Mouse (Mus musculus): ENCODE measurements around the gene Capg.
A peak's percentile ranks its signal among the peaks of the same experiment; 100 is the strongest.

Gene Capg

GRCm38 (mm10) chr6:72544283-72544987, at the start of gene Capg:
Gene Capg (plus strand): TSS chr6:72544391.
- peak; percentile 76 for DNase-seq

GRCm38 (mm10) chr6:72498950-72499349, 45.2 kb upstream of the Capg start:
- peak; percentile 35 for DNase-seq

DNA sequence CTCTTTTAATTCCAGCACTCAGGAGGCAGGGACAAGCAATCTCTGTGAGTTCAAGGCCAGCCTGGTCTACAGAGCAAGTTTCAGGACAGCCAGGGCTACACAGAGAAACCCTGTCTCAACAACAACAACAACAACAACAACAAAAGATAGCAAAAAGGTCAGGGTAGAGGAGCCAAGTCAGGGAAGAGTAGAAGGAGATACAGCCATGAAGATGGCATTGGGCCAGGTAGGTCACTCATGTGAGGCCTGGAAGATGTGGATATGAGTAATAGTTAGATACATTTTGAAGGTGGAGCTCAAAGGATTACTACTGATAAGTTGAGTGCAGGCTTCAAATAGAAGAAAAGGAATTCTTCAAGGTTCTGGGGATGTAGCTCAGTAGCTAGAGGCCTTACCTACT, 40.9 kb upstream of the Capg start:
- no peak for DNase-seq

- peak; percentile 79 for DNase-seq
Observed at GRCm38 (mm10) chr6:72503939-72504338, 40.3 kb upstream of the Capg start.

GRCm38 (mm10) chr6:72506104-72506503, 38.1 kb upstream of the Capg start:
- DNase-seq = no peak

DNA sequence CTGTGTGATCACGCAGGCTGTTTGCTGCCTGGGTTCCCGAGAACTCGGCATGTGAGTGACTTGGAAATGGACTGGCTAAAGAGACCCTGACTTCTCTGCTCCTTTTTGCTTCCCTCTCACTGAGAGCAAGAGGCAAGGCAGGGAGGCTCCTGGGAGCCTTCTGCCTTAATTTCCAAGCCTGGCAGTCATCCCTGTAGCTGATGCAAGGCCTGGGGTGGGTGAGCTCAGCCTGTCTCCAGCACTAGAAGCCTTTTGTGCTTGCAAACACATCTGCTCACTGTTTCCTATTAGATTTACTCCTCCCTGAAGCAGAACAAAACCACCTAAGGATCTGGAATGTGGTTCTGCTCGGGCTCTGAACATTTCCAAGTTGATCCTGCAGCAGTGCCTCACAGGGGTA, 35.6 kb upstream of the Capg start:
- no peak for DNase-seq

GRCm38 (mm10) chr6:72509872-72510435, 34.2 kb upstream of the Capg start:
- no peak for DNase-seq

DNA sequence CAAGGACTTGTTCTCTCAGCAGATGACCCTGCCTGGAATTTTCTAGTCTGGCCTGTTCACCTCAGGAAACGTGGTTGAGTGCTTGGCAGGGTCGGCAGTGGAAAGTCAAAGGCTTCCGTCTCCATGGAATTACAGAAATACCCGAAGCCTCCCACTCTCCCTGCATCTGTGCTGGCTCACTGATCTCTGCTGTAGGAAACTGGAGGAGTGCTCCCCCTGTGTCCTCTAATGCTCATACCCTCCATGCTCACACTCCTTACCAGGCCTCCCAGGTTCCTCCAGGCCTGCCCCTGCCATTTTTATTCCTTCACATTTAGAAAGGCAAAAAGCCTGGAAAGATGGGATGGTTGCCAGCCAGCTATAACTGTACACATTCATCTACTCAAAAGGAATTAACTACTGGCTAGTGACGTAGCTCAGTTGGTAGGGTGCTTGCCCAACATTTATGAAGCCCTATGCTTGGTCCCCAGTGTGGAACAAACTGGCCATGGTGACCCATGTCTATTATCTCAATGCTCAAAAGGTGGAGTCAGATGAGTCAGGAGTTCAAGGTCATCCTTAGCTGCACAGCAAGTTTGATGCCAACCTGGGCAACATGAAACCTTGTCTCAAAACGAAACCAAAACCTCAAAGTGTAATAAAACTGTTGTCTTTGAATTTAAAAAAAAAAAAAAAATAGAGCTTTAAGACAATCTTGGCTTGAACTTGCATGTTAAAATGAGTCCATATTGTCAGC, 33.3 kb upstream of the Capg start:
- peak; percentile 64 for DNase-seq

DNA sequence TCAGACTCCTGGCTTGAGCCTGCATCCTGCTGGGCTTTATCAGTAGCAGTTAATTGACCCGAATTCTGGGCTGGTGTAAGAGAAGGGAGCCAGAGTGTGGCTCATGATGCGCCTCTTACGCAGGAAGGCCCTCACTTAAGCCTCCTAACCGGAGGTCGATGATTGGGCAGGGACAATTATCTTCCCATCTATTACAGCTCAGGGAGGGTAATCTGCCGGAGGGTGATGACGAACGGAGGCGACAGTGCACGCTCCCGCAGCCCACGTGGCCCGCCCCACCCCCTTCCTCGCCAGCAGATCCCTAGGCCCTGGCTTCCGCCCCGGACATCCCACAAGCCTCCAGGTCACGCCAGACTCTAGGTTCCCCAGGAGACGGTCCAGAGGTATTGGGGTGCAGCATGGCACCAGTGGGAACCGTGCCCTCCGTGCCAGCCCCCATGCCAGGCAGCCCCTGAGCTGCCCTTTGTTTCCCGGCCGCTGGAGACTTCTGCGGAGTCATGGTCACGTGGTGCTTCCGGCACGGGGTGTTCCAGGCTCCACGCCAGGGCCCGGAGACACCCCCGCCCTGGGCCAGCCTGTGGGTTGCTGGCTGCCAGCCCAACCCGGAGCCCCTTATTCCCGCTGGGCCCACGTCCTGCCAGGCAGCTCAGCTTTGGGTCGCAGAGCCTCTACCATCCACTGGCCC, 31.7 kb upstream of the Capg start:
- DNase-seq = peak; percentile 92

- no peak for DNase-seq
Observed at GRCm38 (mm10) chr6:72513071-72513440, 31.1 kb upstream of the Capg start.

GRCm38 (mm10) chr6:72515644-72516043, 28.5 kb upstream of the Capg start:
- DNase-seq = no peak

DNA sequence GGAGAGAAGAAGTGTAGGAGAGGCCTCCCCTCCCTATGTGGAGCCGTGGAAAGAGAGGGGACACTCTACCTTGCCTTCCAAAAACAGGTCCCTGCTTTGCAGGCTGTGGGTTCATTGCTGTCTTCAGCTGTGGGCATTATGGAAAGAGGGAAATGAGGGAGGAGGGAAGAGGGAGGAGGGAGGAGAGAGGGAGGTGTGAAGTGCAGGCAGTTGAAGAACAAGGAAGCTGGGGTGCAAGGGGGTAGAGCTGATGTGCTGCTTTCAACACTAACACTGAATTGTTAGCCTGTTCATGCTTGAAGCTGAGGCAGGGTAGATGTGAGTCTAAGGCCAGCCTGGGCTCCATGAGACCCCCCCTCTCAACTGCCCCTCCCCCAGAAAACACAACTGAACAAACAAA, 25.3 kb upstream of the Capg start:
- no peak for DNase-seq

- DNase-seq = no peak
Observed at GRCm38 (mm10) chr6:72519303-72519702, 24.9 kb upstream of the Capg start.

GRCm38 (mm10) chr6:72519892-72520663, 24.1 kb upstream of the Capg start:
- DNase-seq = peak; percentile 70

DNA sequence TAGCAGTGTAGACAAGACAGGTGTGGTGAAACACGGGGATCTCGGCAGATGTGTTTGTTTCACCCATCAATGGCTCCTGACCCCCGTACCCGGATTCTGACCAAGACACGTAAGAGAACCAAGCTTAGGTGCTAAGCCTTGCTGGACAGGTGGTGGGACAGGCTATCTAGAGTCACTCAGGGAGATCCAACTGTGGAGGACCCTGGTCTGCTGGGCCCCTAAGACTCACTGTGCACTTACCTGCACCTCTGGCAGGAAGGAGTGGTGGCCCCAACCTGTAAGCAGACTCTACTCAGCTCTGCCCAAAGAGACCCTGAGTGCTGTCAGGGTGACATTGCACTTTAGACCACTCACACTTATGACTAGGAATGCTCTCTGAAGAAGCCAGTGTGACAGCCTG, 23.3 kb upstream of the Capg start:
- DNase-seq = no peak

GRCm38 (mm10) chr6:72521607-72522006, 22.6 kb upstream of the Capg start, which contains the start of gene Sh2d6:
Gene Sh2d6 (minus strand): TSS chr6:72521707.
- no peak for DNase-seq

GRCm38 (mm10) chr6:72522288-72522687, 21.9 kb upstream of the Capg start:
- no peak for DNase-seq

GRCm38 (mm10) chr6:72523222-72523621, 21.0 kb upstream of the Capg start:
- DNase-seq = no peak

DNA sequence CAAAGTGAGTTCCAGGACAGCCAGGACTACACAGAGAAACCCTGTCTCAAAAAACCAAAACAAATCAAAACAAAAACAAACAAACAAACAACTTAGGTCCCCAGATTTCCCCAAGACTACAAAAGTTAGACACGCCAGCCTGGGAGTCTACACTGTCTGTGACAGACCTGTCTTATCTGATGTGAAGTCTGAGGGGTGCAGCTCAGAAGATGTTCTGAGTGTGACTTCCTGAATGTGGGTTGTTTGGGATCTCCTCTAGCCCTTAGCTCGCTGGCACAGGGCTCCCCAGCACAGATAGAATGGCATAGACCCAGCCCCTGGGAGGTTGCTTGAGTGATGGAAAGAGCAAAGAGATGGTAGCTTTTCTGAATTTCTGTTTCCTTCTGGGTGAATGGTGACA, 20.0 kb upstream of the Capg start:
- DNase-seq = no peak

DNA sequence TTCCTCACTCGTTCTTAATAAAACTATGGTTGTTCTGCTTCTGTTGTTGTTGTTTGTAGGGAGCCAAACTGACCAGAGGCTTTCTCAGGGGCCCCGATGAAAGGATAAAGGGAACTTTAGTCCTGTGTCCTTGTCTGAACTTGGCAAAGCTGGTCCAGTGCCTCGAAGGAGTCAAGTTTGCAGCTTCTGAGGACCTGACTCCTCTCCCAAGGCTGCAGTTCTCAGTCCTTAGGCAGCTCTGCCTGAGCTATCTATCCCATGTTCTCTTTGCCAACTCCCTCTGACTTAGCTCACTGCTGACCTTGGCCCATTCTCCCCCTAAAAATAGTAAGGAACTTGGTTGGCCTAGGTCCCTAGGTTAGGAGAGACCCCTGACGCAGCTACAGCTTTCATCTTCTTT, 17.1 kb upstream of the Capg start:
- DNase-seq = no peak

DNA sequence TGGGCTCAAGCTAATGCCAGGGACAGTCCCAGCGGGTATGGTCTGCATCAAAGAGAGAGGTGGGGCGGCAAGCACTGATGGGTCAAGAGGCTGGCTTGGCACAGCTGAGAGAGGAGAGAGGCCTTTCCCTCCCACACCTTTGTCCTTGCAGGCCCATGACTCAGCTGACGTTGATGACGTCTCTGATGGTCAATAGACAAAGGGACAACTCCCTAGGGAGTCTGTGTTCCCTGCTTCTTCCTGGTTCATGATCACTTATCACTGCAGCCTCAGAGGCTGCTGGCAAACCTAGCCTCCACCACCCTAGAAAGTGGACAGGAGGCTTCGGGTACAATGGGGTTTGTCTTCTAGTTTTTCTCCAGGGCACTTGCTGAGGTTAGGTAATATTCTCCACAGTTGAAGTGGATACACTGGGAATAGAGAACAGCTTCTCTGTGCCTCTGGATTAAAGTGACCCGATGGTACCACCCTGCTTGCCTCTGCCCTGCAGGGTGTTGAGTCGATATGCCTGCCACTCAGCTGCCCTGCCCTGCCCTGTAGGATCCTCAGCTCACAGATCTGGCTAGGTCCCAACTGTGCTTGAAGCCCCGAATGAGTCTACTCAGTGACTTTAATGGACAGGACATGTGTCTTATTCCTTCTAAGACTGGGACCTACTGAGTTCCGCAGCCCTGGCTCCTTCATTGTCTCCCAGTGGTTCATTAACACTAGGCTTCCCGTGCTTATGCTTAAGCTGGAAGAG, 15.6 kb upstream of the Capg start:
- DNase-seq = no peak

DNA sequence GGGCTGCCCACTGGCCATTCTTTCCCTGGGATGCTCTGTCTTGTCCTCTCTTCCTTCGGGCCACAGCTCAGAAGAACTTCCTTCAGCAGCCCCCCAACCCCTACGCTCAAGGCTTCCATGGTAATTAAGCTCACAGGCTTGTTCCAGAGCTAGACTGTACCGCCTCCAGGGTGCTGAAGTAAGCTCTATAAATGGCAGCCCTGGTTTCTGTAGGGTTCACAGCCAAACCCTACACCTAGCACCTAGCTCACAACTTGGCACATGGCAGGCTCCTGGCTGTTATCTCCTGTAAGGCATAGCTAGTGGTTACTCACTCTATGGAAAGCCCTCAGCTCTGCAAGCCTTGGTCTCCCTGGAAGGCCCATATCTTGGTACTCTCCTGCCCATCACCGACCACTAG, 11.6 kb upstream of the Capg start:
- no peak for DNase-seq
